Mouse (Mus musculus) urinary bladder, postnatal 4 days (tissue): ENCODE results near the gene Ppp1r12c.
"Not testable (repeated sequence)": the region's sequence is repeated elsewhere in the genome, so short reads cannot be mapped to it uniquely, and the experiment has no call there.

Experiments used
- DNase-seq, 2 experiments: peaks; one replicate each; pipeline ENCODE4 v3.0.0; 2021 to 2022; ENCODE audit warnings: low spot score in 2 of 2

The Ppp1r12c gene

DNA sequence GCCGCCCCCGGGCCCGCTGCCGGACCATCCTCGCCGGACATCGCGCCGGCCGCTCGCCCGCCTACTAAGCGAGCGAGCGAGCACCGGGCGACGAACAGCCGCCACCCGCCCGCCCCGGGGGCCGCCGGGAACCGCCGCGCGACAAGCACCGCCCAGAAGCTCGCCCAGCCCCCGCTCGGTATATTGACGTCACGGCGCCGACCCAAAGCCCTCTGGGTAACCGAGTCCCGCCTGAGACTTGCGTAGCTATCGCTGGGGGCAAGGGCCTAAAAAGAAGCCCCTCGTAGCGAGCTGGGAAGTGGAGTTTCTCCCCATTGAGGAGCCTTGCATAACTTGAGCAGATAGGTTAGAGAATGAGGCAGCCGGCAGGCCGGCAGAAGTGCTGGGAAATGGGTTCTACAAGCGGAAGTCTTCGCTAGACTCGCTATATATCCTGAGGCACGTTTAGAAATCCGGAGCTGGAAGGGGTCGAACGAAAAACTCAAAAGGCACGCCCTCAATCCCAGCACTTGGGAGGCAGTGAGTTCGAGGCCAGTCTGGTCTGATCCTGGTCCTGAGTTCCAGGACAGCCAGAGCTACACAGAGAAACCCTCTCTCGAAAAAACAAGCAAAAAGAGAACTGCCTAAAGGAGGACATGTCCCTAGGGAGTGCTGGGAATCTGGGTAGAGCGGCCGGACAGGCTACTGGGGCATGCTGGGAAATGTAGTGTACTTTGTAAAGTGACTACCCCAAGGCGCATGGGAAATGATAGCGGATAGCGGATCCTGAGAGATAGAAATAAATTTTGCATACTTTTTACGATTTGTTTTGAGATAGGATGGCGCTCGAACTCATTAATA, at the start of gene Ppp1r12c:
Gene Ppp1r12c, minus strand, starts transcription at position 123 of the 840 bp plus-strand sequence.
- DNase-seq: peak; percentile 92 to 95

DNA sequence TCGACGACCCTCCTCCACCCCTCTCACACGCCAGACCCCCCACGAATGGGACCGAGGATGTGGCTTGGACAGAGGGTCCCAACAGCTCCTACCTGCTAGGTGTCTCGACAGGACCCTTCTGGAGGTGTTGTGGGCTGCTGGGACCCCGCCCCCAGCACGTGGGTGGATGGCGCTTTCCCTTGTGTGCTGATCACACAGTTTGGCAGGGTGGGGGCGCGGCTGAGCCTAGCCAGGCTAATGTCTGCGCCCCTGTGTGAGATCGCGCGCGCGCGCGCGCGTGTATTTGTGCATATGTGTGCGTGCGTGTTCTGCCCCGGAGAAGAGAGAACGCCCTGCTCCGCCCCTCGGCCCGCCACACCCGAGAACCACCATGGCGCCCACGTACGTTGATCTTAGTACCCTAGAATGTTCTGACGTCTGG, 45.8 kb upstream of the Ppp1r12c start, which contains the start of gene Syt5:
Gene Syt5, minus strand, starts transcription at position 321 of the 421 bp plus-strand sequence.
- no peak for DNase-seq

DNA sequence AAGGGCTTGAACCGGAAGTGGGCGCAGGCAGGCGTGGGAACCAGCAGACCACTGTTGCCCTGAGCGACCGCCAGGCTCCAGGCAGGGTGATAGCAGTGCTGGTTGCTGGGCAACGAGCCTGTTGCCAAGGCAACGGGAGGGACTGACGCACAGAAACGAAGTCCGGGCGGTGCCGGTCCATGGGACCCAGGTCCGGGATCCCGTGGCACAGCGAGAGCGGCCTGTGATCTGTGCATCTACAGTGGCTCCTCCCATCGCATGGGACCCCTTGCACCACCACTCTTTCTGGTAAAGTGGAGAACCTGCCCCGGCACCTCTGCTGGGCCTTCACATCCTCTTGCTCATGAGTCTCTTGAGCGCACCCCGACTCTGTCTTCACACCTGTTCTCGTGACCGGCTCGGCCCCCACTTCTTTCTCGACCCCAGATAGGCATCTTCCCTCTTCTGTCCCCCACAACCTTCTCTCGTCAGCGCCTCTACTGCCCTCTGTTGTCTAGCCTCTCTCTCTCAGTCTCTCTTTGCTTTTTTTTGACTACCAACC, 45.2 kb upstream of the Ppp1r12c start:
- peak in 1 of 2 experiments; percentile 50 for DNase-seq

DNA sequence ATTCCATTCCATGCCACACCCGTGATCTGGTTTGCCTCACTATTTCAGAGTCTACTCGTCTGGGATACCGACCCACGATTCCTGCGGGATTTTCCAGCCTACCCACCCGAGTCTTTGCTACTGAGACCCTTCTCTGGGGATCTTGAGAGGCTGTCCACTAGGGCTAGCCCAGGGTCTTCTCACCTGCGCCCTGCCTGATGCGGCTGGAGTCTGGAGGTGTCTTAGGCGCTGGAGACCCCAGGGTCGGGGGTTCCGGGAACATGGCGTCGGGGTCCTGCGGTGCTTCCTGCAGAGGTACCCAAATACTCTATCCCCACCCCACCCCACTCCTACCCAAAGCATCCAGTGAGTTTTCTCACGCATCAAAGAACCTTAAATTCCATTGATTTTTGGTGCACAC, 44.6 kb upstream of the Ppp1r12c start:
- no peak for DNase-seq

DNA sequence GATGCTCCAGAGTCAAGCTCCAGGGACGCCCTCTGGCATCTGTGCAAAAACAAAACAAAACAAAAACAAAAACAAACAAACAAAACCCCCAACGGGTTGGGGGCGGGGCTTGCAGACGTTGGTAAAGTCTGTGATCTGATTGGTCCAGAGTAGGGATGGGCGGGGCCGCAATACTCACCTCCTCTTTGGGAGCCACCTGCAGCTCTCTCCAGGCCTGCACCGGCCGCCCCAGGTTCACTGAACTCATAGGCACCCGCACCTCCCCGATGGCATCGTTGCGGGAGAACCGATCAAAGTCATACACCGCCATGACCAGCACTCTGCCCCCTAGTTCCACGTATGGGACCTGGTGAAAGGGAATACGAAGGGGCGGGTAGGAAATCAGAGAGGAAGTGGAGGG, 40.5 kb upstream of the Ppp1r12c start:
- no peak for DNase-seq

DNA sequence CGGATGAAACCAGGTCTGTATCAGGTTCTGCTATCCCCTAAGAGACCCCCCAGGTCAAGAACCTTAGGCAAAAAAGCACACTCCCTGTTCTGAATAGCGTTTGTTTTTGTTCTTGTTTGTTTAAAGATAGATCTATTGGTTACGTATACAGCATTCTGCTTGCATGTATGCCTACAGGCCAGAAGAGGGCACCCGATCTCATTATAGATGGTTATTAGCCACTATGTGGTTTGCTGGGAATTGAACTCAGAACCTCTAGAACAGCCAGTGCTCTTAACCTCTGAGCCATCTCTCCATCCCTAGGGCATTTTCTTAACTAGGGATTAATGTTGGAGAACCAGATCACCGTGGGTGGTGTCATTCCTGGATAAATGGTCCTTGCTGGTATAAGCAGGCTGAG, 39.9 kb upstream of the Ppp1r12c start:
- DNase-seq: no peak

DNA sequence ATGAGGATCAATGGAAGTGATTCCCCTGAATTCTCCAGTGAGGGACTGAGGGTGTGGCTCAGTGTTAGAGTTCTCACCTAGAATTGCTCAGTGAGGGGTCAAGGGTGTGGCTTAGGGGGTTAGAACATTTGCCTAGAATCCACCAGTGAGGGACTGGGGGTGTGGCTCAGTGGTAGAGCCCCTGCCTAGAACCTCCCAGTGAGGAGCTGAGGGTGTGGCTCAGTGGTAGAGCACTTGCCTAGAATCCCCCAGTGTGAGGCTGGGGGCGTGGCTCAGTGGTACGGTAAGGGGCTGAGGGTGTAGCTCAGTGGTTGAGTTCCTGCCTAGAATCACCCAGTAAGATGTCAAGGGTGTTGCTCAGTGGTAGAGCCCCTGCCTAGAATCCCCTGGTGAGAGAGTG, 37.5 kb upstream of the Ppp1r12c start:
- no peak for DNase-seq

DNA sequence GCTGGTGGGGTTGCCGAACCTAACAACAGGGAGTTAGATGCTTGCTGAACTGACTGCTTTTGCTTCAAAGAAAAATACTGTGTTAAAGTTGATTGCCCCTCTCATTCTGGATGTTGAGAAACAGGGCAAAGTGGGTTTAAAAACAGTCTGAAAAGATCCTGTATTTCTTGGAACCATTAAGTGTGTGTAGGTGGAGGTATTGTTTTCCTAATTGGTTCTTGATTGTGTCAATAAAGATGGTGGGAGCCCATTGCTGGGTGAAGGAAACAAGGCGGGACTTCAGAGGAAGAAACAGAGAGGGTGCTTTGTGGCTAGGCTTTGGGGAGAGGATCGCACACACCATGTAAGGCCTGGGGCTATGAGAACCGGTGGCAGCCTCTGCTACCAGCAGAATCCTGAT, 35.7 kb upstream of the Ppp1r12c start:
- no peak for DNase-seq

DNA sequence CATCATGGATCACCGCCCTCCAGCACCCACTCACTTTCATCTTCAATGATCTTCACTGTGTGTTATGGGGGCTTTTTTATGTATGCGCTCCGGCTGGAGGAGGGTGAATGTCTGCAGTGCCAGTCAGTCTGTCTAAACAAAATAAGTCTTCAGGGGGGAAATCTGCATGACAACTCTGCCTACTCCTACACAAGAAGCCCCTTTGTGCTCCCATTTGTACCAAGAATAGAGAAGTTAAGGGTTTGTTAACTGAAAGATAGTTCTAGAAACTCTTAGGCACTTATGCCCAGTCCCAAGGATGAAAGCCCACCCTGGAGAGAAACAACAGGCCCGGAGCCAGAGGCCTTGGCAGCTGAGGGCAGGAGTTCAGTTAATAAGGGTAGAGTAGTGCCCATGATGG, 34.9 kb upstream of the Ppp1r12c start:
- no peak for DNase-seq

DNA sequence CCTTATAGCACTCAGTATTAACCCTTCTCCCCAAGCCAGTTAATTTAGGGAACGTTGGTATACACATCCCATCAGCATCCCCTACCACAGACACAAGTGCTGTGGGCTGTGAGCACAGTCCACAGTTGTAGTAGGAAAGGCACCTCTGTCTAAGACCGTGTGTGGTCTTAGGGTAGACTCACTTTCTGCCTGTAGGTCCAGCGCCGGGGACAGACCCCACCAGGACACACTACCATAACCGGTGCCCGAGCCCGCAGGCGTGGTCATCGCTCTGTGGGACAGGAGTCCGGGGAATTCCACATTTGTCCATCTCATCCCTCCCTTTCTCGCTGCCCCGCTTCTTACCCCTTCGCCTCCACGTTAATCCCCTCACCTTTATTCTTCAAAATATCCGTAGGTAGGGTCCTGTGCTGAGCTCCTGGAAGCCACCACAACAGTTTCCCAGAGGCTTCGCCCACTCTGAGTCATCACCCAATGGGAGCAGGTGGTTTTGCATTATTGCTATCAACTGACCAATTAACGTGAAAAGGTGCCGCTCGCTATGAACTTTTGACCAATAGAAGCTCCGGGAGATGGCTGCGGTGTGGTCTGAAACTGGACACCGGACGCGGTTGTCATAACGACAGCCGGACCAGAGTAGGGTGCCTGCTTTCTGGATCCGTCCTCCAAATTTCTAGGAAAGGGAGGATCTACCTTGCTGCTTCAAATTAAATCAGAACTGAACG, 30.7 kb upstream of the Ppp1r12c start, which contains the start of gene Dnaaf3:
Gene Dnaaf3, minus strand, starts transcription at position 449 of the 725 bp plus-strand sequence.
- DNase-seq: peak; percentile 67 to 76

DNA sequence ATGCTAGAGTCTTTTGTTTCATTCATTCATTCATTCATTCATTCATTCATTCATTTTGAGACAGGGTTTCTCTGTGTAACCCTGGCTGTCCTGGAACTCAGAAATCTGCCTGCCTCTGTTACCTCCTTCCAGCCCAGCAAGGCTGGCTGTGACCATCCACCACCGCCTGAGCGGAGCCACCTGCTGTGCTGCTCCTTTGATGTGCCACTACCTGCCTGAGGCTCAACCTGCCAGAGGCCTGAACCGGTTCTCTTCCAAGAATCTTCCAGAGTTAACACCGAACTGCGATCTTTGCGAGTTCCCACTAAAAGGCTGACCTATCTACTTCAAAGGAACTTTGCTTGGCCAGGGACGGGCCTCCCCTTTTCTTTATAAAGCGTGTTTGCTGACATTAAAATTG, 28.7 kb upstream of the Ppp1r12c start:
- DNase-seq: not testable (repeated sequence)

DNA sequence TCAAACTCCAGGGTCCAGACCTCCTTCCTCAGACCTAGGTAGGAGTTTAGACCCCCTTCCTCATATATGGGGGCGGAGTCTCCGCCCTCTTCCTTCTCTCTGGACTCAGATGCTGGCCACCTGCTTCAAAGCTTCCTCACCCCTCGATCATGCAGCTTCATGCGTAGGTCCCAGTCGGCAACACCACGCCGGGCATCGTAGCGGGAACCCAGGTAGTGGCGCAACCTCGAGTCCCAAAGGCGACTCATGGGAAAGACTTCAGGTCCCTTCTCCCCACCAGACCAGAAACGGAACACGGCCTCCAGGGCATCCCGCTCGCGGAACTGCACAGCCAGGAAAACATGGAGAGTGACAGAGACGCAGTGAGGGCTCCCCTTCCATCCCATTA, 25.8 kb upstream of the Ppp1r12c start:
- DNase-seq: no peak

DNA sequence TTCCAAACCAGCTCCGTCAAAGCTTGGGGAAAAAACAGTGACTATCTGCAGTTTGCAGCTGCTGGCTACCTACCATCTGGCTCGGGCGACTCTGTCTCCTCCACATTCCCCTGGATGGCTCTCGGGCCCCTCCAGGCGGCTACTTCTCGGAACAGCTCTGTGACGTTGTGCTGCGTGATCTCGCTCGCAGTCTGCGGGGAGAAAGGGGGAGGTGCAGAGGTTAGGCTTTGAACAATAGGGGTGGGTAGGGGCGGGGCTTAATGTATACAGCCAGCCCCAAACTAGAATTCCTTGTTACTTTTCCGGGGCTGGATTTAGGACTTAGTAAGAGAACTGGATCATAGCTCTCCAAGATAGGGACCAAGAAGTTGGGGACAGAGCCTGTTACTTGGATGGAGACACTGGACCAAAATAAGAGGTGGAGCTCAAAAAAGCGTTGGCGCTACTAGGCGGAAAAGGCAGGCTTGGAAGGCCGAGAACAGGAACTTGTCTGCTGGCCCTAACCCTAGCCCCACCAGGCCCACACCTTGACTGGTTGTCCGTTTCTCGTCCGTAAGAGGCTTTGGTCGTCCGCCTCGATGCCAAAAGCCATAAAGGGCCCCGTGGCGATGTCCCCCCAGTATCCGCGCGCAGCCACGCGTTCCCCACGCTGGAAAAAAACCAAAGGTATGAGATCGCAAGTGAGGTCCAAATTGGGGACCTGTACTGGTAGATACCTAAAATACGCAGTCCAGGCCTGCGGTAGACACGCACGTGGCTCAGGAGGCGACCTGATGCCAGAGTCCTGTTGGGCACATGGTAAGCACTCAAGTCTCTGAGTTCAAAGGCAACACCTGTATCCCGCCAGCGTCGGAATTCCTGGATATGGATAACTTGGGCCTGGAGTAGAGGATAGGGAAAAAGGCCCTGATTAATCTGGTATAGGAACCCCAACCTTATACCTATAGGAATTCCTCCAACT, 25.1 kb upstream of the Ppp1r12c start:
- peak; percentile 73 to 84 for DNase-seq

DNA sequence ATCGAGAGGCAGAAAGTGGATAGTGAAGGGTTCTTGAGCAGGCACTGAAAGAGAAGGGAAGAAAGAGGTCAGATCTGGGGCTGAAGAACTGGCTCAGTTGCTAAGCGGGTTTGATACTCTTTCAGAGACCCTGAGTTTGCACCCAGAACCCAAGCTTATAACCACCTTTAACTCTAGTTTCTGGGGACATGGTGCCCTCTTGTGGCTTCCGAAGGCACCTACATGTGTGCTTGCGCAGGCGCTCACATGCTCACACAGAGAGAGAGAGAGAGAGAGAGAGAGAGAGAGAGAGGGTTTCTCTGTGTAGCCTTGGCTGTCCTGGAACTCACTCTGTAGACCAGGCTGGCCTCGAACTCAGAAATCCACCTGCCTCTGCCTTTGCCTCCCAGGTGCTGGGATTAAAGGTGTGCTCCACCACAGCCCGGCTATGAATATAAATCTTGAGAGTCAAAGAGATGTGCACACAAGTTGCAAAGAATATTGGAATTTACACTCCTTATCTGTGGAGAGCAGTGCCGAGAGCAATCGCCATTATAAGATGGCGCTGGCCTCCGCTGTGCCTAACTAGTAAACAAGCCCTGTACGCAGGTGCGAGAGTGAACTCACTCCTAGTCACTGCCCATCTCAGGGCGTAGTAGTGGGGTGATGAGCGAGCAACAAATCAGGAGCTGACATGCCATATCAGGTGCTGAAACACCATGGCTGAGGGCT, 22.9 kb upstream of the Ppp1r12c start, which contains the start of gene Tnni3:
Gene Tnni3, minus strand, starts transcription at position 18 of the 711 bp plus-strand sequence.
- not testable (repeated sequence) for DNase-seq

DNA sequence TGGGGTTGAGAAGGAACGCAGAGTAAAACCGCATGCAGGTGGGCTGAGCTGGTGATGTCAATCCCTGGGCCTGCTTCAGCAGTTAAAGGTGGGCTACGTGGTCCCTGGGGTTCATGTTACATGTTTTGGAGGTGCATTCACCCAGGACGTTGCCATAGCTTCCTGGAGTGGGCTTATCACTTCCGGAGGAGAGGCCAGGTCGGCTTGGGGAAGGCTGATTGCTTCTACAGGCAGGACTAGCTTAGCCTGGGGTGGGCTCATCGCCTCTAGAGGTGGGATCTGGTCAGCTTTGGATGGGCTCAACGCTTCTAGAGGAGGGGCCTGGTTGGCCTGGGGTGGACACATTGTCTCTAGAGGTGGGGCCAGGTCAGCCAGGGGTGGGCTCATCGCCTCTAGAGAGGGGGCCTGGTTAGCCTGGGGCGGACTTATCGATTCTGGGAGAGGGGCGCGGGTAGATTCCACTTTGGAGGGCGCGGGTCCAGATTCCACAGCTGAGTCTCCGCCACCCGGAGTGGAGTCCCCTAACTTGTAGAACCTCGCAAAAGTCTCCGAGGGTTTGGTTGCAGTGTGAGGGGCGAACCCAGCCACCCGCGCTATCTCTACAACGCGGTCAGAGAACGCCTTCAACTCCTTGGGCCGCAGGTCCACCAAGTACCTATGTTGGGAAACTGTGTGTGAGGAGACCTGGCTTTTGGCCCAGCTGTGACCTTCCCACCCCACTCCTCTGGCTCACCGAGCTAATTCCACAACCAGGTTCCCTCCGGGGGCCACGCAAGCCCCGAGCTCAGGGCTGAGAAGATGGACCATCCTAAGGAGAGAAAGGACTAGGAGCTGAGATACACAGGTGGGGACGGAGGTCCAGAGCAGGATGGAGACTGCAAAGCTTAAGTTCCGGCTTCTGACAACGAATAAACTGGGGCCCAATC, 22.0 kb upstream of the Ppp1r12c start:
- DNase-seq: no peak

DNA sequence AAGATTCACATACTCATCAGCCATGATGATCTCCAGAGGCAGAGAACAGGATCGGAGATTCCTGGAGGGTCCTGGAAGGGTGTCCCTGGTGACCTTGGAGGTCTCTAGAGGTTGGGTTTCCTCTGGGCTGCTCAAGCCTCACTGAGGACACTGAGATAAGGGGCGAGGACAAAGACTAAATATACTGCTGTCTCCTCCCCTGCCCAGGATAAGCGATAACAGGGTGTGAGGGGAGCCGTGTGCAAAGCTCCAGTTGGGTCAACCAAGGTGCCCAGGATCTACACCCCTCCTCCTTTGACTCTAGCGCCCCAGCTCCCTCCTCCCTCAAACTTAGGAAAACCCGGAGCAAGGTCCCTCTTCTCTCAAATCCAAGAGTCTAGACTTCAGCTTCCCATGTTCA, 20.8 kb upstream of the Ppp1r12c start:
- no peak for DNase-seq

DNA sequence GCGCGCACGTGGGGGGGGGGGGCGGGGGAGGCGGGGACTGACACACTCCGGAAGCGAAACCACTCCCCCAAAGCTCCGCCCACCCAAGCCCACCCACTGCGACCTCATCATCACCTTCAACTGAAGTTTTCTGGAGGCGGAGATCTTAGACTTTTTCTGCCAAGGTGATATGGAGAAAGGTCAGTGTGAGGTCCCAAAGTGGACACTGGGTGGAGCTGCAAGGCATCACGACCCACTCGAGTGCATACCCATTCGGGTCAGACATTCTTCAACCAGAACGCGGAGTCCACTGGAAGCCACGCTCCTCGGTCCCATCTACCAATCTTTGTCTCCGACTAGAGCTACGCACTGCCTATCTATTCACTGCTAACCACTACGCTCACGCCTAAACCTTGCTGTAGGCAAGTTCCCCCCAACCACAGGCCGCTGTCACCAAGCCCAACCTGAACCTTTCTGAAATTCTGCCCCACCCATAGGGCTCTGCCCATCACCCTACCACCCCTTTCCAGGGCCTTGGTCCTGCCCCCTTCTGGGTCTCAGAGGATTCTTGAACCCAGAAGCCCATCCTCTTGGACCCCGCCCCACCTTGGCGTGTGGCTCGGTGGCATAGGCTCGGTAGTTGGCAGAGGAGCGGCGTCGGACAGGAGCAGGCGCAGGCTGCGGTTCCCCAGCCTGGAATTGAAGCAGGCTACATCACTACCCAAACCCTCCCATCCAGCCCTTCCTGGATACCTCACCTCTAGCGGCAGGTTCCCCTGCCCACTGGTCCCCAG, 19.9 kb upstream of the Ppp1r12c start:
- no peak for DNase-seq

DNA sequence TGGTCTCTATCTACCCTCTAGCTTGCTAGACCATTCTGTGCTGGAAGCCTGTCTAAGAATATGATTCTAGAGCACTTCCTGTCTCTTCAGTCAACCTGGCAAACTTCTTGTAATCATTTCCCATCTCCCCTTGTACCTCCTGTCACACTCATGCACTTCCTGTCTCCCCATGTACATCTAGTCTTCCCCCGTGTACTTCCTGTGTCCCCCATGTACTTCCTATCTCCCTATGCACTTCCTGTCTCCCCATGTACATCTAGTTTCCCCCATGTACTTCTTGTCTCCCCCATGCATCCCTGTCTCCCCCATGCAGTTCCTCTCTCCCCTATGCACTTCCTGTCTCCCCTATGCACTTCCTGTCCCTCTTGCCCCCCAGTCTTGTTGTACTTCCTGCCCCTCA, 17.0 kb upstream of the Ppp1r12c start:
- no peak for DNase-seq
